Mouse (Mus musculus) megakaryocyte progenitor cell, adult 5-6 weeks (primary cell): ENCODE measurements around the gene Izumo1r. TPM values are rescaled to one million over a fixed set of nuclear protein-coding genes. Genes with fewer than 3 reads are reported as not detected.

Source experiments
- total RNA-seq, 2 experiments: library from RNA; stranded (forward) in 1 of 2; stranded (reverse) in 1 of 2; fragments of 157-497, 149-512 nt in 1 of 2; fragments of 200-1000 nt in 1 of 2; gene quantifications; 2 replicates each; pipeline versions ENCODE4 v1.2.3 to v1.2.4; 2015 to 2017

Izumo1r gene
- total RNA-seq, 2 experiments from 2014 or later = not detected

Other genes starting within 250 kb of the Izumo1r start
- 0.29 TPM in 1 of 2 replicates, not detected in the other for gene Piwil4, start 163.2 kb downstream of the Izumo1r start, total RNA-seq (2015)
- not detected in 2 replicates for gene Piwil4, start 163.2 kb downstream of the Izumo1r start, total RNA-seq (2017)
- gene Fut4, start 151.6 kb downstream of the Izumo1r start, total RNA-seq (2015) = 6.3 and 10.0 TPM in 2 replicates
- 8.6 and 9.3 TPM in 2 replicates for gene Fut4, start 151.6 kb downstream of the Izumo1r start, total RNA-seq (2017)
- 7.4 and 9.9 TPM in 2 replicates for gene 1700012B09Rik, start 132.9 kb downstream of the Izumo1r start, total RNA-seq (2015)
- 7.1 and 10.8 TPM in 2 replicates for gene 1700012B09Rik, start 132.9 kb downstream of the Izumo1r start, total RNA-seq (2017)
- 21.6 and 27.4 TPM in 2 replicates for gene Mre11a, start 119.3 kb downstream of the Izumo1r start, total RNA-seq (2015)
- 68.7 and 95.2 TPM in 2 replicates for gene Mre11a, start 119.3 kb downstream of the Izumo1r start, total RNA-seq (2017)
- gene Ankrd49, start 119.1 kb downstream of the Izumo1r start, total RNA-seq (2015) = 71.1 and 80.4 TPM in 2 replicates
- 66.5 and 80.6 TPM in 2 replicates for gene Ankrd49, start 119.1 kb downstream of the Izumo1r start, total RNA-seq (2017)
- not detected in 2 replicates for gene Gpr83, start 43.7 kb downstream of the Izumo1r start, total RNA-seq (2015)
- not detected in 2 replicates for gene Gpr83, start 43.7 kb downstream of the Izumo1r start, total RNA-seq (2017)
- gene Panx1, start 141.5 kb upstream of the Izumo1r start, total RNA-seq (2015) = 12.9 and 19.2 TPM in 2 replicates
- gene Panx1, start 141.5 kb upstream of the Izumo1r start, total RNA-seq (2017) = 8.0 and 13.1 TPM in 2 replicates
- gene Hephl1, start 208.2 kb upstream of the Izumo1r start, total RNA-seq (2015) = not detected in 2 replicates
- gene Hephl1, start 208.2 kb upstream of the Izumo1r start, total RNA-seq (2017) = not detected in 2 replicates